Mouse (Mus musculus) left cerebral cortex, postnatal 14 days (tissue): ENCODE measurements around the gene Hps3. TPM values are rescaled to one million over a fixed set of nuclear protein-coding genes. Genes with fewer than 3 reads are reported as not detected.
"Not testable (repeated sequence)": the region's sequence is repeated elsewhere in the genome, so short reads cannot be mapped to it uniquely, and the experiment has no call there.

Experiments
- DNase-seq, 2 experiments: peaks; one replicate each; pipeline ENCODE4 v3.0.0; 2021 to 2022; ENCODE audit warnings: low spot score in 2 of 2, mixed read lengths in 1 of 2
- intact Hi-C: fragments of 180-260 bp; cut with DNase I; formaldehyde crosslinking; loops from one replicate; pipeline ENCODE4 v1.15.1; 2025
- total RNA-seq, 2 experiments: library from RNA; stranded (reverse); gene quantifications; 2 replicates each; pipeline ENCODE4 v1.2.3; 2021

The Hps3 gene
- total RNA-seq, 2 experiments from 2014 or later = 16.2 to 17.4 TPM

DNA sequence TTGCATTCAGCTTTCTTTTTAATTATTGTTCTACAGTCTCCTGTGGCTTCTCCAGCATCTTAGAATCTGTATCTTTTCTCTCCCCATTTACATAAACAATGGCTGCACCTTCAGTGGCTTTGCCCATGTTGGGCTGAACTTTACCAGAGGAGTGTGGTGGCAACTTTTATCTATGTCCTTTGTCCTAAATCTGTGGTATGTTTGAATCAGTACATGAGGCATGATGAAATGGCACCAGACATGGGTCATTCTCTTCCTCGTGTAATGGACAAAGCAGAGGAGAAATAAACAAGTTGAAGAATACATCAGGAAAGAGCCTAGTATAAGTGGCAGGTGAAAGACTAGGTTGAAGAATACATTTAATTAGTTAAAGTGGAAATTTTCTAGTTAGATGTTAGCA lies 76.1 kb downstream of the Hps3 start:
- intact Hi-C loops = no loop called here
- DNase-seq = no peak

- intact Hi-C loops = no loop called here
Observed at GRCm38 (mm10) chr3:19958031-19958430, 77.1 kb downstream of the Hps3 start.

GRCm38 (mm10) chr3:19956885-19957284 lies 78.2 kb downstream of the Hps3 start, which contains the start of gene Cp:
Gene Cp, plus strand, starts transcription at chr3:19957054.
- intact Hi-C loops = no loop called here
- no peak for DNase-seq

More at GRCm38 (mm10) chr3:19958031-19958430, 77.1 kb downstream of the Hps3 start:
- DNase-seq = no peak

GRCm38 (mm10) chr3:19953865-19954264 lies 81.2 kb downstream of the Hps3 start:
- DNase-seq = peak; percentile 6 to 18
- intact Hi-C loops = no loop called here

GRCm38 (mm10) chr3:19953425-19953824 lies 81.7 kb downstream of the Hps3 start:
- intact Hi-C loops = no loop called here
- no peak for DNase-seq

GRCm38 (mm10) chr3:19949401-19949800 lies 85.7 kb downstream of the Hps3 start:
- intact Hi-C loops = not testable (repeated sequence)

DNA sequence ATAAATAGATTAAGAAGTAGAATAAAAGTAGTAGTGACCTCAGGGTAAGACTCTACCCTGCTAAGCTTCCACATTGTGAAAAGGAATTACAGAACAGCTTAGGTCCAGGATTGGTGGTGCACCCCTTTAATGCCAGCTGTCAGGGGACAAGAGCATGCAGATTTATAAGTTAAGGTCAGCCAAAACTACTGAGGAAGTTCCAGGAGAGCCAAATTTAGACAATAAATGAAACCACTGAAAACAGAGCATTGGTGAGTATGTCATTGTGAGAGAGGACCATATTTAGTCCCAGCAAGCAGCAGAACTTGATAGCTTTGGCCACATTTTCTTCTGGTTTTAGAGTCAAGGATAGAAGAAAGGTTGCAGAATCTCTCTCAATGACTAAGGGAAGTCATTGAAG lies 86.6 kb downstream of the Hps3 start:
- no peak for DNase-seq
- intact Hi-C loops = no loop called here

More at GRCm38 (mm10) chr3:19949401-19949800, 85.7 kb downstream of the Hps3 start:
- DNase-seq = not testable (repeated sequence)

Other genes with a start within 250 kb of the Hps3 start
- 10 to 100 TPM in 1 of 2 experiments, 1 to 10 TPM in 1; 8.2 to 10.1 TPM for gene Cp, start 78.3 kb downstream of the Hps3 start, total RNA-seq
- 10 to 100 TPM; 16.7 TPM for gene Hltf, start 22.5 kb upstream of the Hps3 start, total RNA-seq
- 10 to 100 TPM; 37.4 to 40.8 TPM for gene Gyg, start 120.0 kb upstream of the Hps3 start, total RNA-seq
- not detected for gene Cpa3, start 206.9 kb upstream of the Hps3 start, total RNA-seq
- gene Cpb1, start 240.4 kb upstream of the Hps3 start, total RNA-seq = under 1 TPM; 0.18 to 0.38 TPM